Mouse (Mus musculus) heart, postnatal 0 days (tissue): Measurements from ENCODE around the gene Rtca.

ENCODE experiments used
- CTCF ChIP-seq: IDR thresholded peaks from 2 replicates; pipeline ENCODE4 v1.5.1; 2016; ENCODE audit warnings: antibody characterized with exemption, control low read depth, low read depth
- EP300 ChIP-seq: IDR thresholded peaks from 2 replicates; pipeline ENCODE4 v1.6.1; 2016; ENCODE audit warnings: antibody characterized with exemption, low read depth

DNA sequence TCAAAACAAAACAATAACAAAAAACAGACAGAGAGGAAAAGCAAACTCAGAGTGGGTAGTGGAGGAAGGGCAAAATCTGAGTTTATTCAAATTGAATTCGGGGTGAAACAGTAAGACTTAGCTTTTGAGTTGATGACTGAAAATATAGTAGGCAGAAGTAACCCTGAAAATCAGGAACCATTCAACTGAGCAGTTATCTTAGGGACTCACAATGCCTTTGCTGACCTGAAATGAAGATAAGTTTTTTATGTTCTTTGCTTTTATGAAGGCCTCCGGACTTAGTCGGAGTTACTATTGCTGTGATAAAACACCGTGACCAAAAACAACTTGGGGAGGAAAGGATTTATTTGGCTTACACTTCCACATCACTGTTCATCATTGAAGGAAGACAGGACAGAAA lies 47.0 kb downstream of the Rtca start:
- TF ChIP-seq CTCF, result no peak
- no peak for TF ChIP-seq EP300
